8 mouse cellular contexts compared by ENCODE assay signal in the genomic region with DNA sequence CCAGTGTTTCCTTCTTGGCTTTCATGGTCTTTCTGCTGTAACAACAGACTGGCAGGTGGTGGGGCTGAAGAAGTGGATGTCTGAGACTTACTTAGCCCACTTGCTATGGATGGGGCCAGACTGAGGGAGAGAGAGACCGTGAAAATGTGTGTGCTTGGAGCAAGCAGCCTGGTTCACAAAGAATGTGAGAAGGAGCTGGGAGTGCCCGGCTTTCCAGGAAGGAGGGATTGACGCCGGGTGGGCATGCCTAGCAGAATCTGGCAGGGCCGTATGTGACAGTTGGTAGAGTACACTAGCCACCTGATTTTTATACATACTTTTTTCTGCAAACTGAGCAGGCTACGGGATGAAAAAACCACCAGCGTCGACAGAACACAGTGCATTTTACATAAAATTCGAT. TPM values are rescaled to one million over a fixed set of nuclear protein-coding genes. Genes with fewer than 3 reads are reported as not detected.
DNase-seq lines count a peak whose midpoint lies in the region; ATAC-seq lines count a peak whose summit lies in the region.
"Had no signal": no experiment of that assay in that cellular context is flagged by ENCODE, and none has a peak within 500 bp of the region (broad histone marks: within the 10 kb centered on the region; RNA-seq: fewer than 3 reads in every experiment).

No protein-coding gene starts in this region.

- peak overlapping the region; percentile 22; the same call in 1 of the 2 replicates for H3K4me3 ChIP-seq in embryonic facial prominence, embryonic 12.5 days
- peak overlapping the region; percentile 34 for H3K4me3 ChIP-seq in hindbrain, embryonic 13.5 days
- H3K4me3 ChIP-seq in midbrain, embryonic 16.5 days (ENCODE audit: low read depth, low read length): peak overlapping the region; percentile 33

- H3K9ac ChIP-seq in embryonic facial prominence, embryonic 12.5 days: peak overlapping the region; percentile 1; the same call in 1 of the 2 replicates
- peak overlapping the region; percentile 55 for H3K9ac ChIP-seq in hindbrain, embryonic 13.5 days
- H3K9ac ChIP-seq in midbrain, embryonic 16.5 days (ENCODE audit: low read depth, low read length): peak overlapping the region; percentile 56

- H3K27ac ChIP-seq in embryonic facial prominence, embryonic 12.5 days: no peak overlapping the region
- H3K27ac ChIP-seq in hindbrain, embryonic 13.5 days: no peak overlapping the region
- no peak overlapping the region for H3K27ac ChIP-seq in midbrain, embryonic 16.5 days (ENCODE audit: low read length)

- peak; percentile 19 for DNase-seq in layer of hippocampus, adult 9-11 months
- no peak for DNase-seq in layer of hippocampus, adult 8-10 months (ENCODE audit: low spot score in 2 of 2)
- no peak for DNase-seq in cerebellum, adult 18-20 months

- H3K36me3 ChIP-seq in embryonic facial prominence, embryonic 12.5 days: no peaks in the 10 kb centered on the region
- H3K36me3 ChIP-seq in hindbrain, embryonic 13.5 days: no peaks in the 10 kb centered on the region
- H3K36me3 ChIP-seq in midbrain, embryonic 16.5 days (ENCODE audit: control insufficient read depth, insufficient read depth, low read length): no peaks in the 10 kb centered on the region

- no peaks in the 10 kb centered on the region for H3K9me3 ChIP-seq in embryonic facial prominence, embryonic 12.5 days
- H3K9me3 ChIP-seq in hindbrain, embryonic 13.5 days: no peaks in the 10 kb centered on the region
- H3K9me3 ChIP-seq in midbrain, embryonic 16.5 days (replicated peaks; ENCODE audit: control insufficient read depth, low read length, poor library complexity, severe bottlenecking): no peaks in the 10 kb centered on the region

- ATAC-seq in embryonic facial prominence, embryonic 12.5 days (ENCODE audit: insufficient number of reproducible peaks, insufficient read depth, low FRiP score, low TSS enrichment): no peak
- 0 out of 2 replicates have a peak, but pooled peaks have one; percentile 12 for ATAC-seq in hindbrain, embryonic 13.5 days (ENCODE audit: low FRiP score)
- no peak for ATAC-seq in midbrain, embryonic 16.5 days
- no peak for ATAC-seq in megakaryocyte, adult 5-6 weeks (ENCODE audit: poor library complexity, severe bottlenecking)

- WGBS in embryonic facial prominence, embryonic 12.5 days: 41% methylated on average over 9 of the region's 9 CpGs
- 35% methylated on average over 9 of the region's 9 CpGs for WGBS in hindbrain, embryonic 13.5 days
- WGBS in midbrain, embryonic 16.5 days: 27% methylated on average over 9 of the region's 9 CpGs

- H3K4me1 ChIP-seq in embryonic facial prominence, embryonic 12.5 days: peaks cover 15% of the 10 kb centered on the region
- H3K4me1 ChIP-seq in hindbrain, embryonic 13.5 days (replicated peaks): peaks cover 42% of the 10 kb centered on the region
- peaks cover 24% of the 10 kb centered on the region for H3K4me1 ChIP-seq in midbrain, embryonic 16.5 days (ENCODE audit: control insufficient read depth, insufficient read depth, low read length)

- peak overlapping the region; percentile 50 for H3K4me2 ChIP-seq in embryonic facial prominence, embryonic 12.5 days (replicated peaks)
- peak overlapping the region; percentile 60 for H3K4me2 ChIP-seq in hindbrain, embryonic 13.5 days
- peak overlapping the region; percentile 66 for H3K4me2 ChIP-seq in midbrain, embryonic 16.5 days (ENCODE audit: low read length)

- peaks cover 45% of the 10 kb centered on the region for H3K27me3 ChIP-seq in embryonic facial prominence, embryonic 12.5 days
- H3K27me3 ChIP-seq in hindbrain, embryonic 13.5 days: peaks cover 37% of the 10 kb centered on the region
- H3K27me3 ChIP-seq in midbrain, embryonic 16.5 days (ENCODE audit: control insufficient read depth, insufficient read depth, low read depth, low read length): no peaks in the 10 kb centered on the region

RNA-seq across cellular contexts. Expression of a gene that starts 0.5 kb away (rescaled TPM):
- total RNA-seq in layer of hippocampus, adult 8-10 months (2022): 1 to 10 TPM in 1 of 4 experiments, under 1 TPM in 1, not detected in 2; 0.50 to 1.2 TPM
- not detected in 2 replicates for polyA plus RNA-seq in embryonic facial prominence, embryonic 12.5 days (2016; fragmentation: Nextera tagmentation; extraction: Ambion mirVana)
- 1.1 and 1.7 TPM in 2 replicates for polyA plus RNA-seq in hindbrain, embryonic 13.5 days (2015; fragmentation: Nextera tagmentation; extraction: Ambion mirVana)
- polyA plus RNA-seq in midbrain, embryonic 16.5 days (2015; fragmentation: Nextera tagmentation; extraction: Ambion mirVana): 0.71 and 2.1 TPM in 2 replicates
- total RNA-seq in megakaryocyte, adult 5-6 weeks (2015): not detected in 2 replicates
- total RNA-seq in megakaryocyte, adult 5-6 weeks (2017): not detected in 2 replicates
- total RNA-seq: left cerebral cortex, postnatal 25 days had no signal

RNA-seq across cellular contexts. Expression of a gene that starts 4.6 kb away (rescaled TPM):
- 1 to 10 TPM; 3.3 to 4.4 (median 3.7) TPM for total RNA-seq in layer of hippocampus, adult 8-10 months (2022)
- 0.24 and 0.56 TPM in 2 replicates for polyA plus RNA-seq in embryonic facial prominence, embryonic 12.5 days (2016; fragmentation: Nextera tagmentation; extraction: Ambion mirVana)
- polyA plus RNA-seq in hindbrain, embryonic 13.5 days (2015; fragmentation: Nextera tagmentation; extraction: Ambion mirVana): 1.9 and 2.2 TPM in 2 replicates
- 4.0 and 5.5 TPM in 2 replicates for polyA plus RNA-seq in midbrain, embryonic 16.5 days (2015; fragmentation: Nextera tagmentation; extraction: Ambion mirVana)
- 0.68 and 0.74 TPM in 2 replicates for total RNA-seq in megakaryocyte, adult 5-6 weeks (2015)
- total RNA-seq in megakaryocyte, adult 5-6 weeks (2017): 0.65 and 0.77 TPM in 2 replicates

Comparison
In these comparisons a context has a peak if more than half of its experiments do, and no peak if none do; other contexts are left out.
1. H3K9ac ChIP-seq: peak in every context shown above with its lines; median percentile 56 in midbrain, embryonic 16.5 days; 55 in hindbrain, embryonic 13.5 days; 1 in embryonic facial prominence, embryonic 12.5 days.